Mouse (Mus musculus): ENCODE measurements at regions not wholly inside any gene's neighbourhood (a gene's known extent, or its start where the extent isn't known, plus 50 kb on each side); places are given as distances from the start of the nearest gene placed in this dataset.

DNA sequence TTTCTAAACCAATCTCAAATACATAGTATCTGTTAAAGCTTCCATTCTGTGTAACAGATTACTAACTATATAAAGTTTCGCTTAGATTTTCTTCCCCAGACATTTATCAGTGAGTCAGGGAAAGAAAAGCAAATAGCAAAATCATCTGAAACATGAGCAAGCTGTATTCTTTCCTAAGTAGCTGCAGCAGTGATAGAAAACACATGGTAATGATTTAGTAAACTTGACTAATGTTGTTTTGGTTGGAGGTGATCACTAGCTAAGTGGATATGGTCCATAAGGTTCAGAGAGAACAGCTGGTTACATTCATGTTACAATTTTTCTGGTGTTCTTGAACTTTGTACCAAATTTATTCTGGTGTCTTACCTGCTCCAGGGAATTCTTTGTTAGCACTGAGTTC is 393.3 kb downstream of the Phex start:
- no peaks in the 10 kb centered on the region for H3K4me1 ChIP-seq (ENCODE audit: control insufficient read depth in 1 of 2, insufficient read depth in 2 of 2, low read length in 2 of 2)
- TF ChIP-seq RAD21 (IDR thresholded peaks at IDR 0.05; ENCODE audit: low read depth, low read length) (no peak), MXI1 (IDR thresholded peaks at IDR 0.05; ENCODE audit: low read depth, low read length) (no peak), ZKSCAN1 (IDR thresholded peaks at IDR 0.05; ENCODE audit: low read depth, low read length) (no peak), MYB (IDR thresholded peaks at IDR 0.05; ENCODE audit: low read depth, low read length) (no peak), USF1 (IDR thresholded peaks at IDR 0.05; ENCODE audit: low read depth, low read length) (no peak)
- DNase-seq (ENCODE audit: low read depth, low spot score): no peak
- H3K27ac ChIP-seq (ENCODE audit: control insufficient read depth, low read depth, low read length): no peak overlapping the region
- H3K4me3 ChIP-seq (ENCODE audit: control insufficient read depth in 1 of 2, insufficient read depth in 1 of 2, low read depth in 2 of 2, low read length in 2 of 2): no peak overlapping the region
- no peaks in the 10 kb centered on the region for H3K27me3 ChIP-seq (ENCODE audit: control insufficient read depth in 1 of 2, insufficient read depth in 2 of 2, low read length in 2 of 2)
- no peak overlapping the region for H3K9ac ChIP-seq (ENCODE audit: control insufficient read depth, low read depth, low read length, poor library complexity, severe bottlenecking)
- H3K9me3 ChIP-seq (replicated peaks; ENCODE audit: insufficient read depth, low read length): no peaks in the 10 kb centered on the region
- H3K79me2 ChIP-seq (ENCODE audit: control insufficient read depth, insufficient read depth, low read length, poor library complexity): no peaks in the 10 kb centered on the region
- no peaks in the 10 kb centered on the region for H3K36me3 ChIP-seq (ENCODE audit: control insufficient read depth in 1 of 2, insufficient read depth in 2 of 2, low read length in 2 of 2)

DNA sequence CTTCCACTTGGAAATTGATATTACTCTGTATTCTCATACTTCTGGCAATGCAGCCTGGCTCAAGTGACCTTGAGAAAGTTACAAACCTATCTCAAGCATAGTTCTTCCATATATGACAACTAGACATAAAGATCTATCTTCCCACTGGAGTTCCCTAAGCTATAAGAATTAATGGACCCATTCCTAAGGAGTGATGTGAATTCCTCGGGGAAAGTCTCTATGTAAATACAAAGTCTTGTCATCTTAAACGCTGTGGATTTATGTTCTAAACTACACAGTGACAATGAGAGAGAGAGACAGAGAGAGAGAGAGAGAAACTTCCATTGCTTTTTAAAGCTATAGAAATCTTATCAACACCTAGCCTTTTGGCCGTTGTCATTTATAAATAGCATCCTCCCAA is 394.8 kb downstream of the Phex start:
- Histone ChIP-seq H3K27me3 (ENCODE audit: control insufficient read depth in 1 of 2, insufficient read depth in 2 of 2, low read length in 2 of 2) (no peaks in the 10 kb centered on the region), H3K27ac (ENCODE audit: control insufficient read depth, low read depth, low read length) (no peak overlapping the region), H3K4me3 (ENCODE audit: control insufficient read depth in 1 of 2, insufficient read depth in 1 of 2, low read depth in 2 of 2, low read length in 2 of 2) (no peak overlapping the region), H3K79me2 (ENCODE audit: control insufficient read depth, insufficient read depth, low read length, poor library complexity) (no peaks in the 10 kb centered on the region), H3K9ac (ENCODE audit: control insufficient read depth, low read depth, low read length, poor library complexity, severe bottlenecking) (no peak overlapping the region), H3K4me1 (ENCODE audit: control insufficient read depth in 1 of 2, insufficient read depth in 2 of 2, low read length in 2 of 2) (no peaks in the 10 kb centered on the region), H3K9me3 (replicated peaks; ENCODE audit: insufficient read depth, low read length) (no peaks in the 10 kb centered on the region), H3K36me3 (ENCODE audit: control insufficient read depth in 1 of 2, insufficient read depth in 2 of 2, low read length in 2 of 2) (no peaks in the 10 kb centered on the region)
- TF ChIP-seq EP300 (IDR thresholded peaks at IDR 0.05; ENCODE audit: low read depth in 1 of 2, low read length in 2 of 2): no peak
- TF ChIP-seq TAL1 (IDR thresholded peaks at IDR 0.05; ENCODE audit: low read length): no peak
- TF ChIP-seq CTCF (IDR thresholded peaks at IDR 0.05 in 2 of 3, conservative IDR thresholded peaks at IDR 0.05 in 1 of 3; ENCODE audit: control insufficient read depth in 1 of 3, insufficient read depth in 1 of 3, low read depth in 2 of 3, low read length in 3 of 3, poor library complexity in 1 of 3, severe bottlenecking in 1 of 3): no peak
- no peak for TF ChIP-seq GABPA (IDR thresholded peaks at IDR 0.05; ENCODE audit: low read depth, low read length)
- no peak for TF ChIP-seq MAX (IDR thresholded peaks at IDR 0.05; ENCODE audit: low read length)
- no peak for TF ChIP-seq ZKSCAN1 (IDR thresholded peaks at IDR 0.05; ENCODE audit: low read depth, low read length)
- TF ChIP-seq NRF1 (IDR thresholded peaks at IDR 0.05; ENCODE audit: insufficient read depth, low read depth, low read length, poor library complexity, severe bottlenecking): no peak
- TF ChIP-seq MXI1 (IDR thresholded peaks at IDR 0.05; ENCODE audit: low read depth, low read length): no peak
- TF ChIP-seq POLR2AphosphoS2 (IDR thresholded peaks at IDR 0.05; ENCODE audit: low read length): no peak
- no peak for TF ChIP-seq E2F4 (IDR thresholded peaks at IDR 0.05; ENCODE audit: borderline replicate concordance, low read depth, low read length)
- no peak for TF ChIP-seq SIN3A (IDR thresholded peaks at IDR 0.05; ENCODE audit: low read length)
- no peak for TF ChIP-seq MEF2A (IDR thresholded peaks at IDR 0.05; ENCODE audit: extremely low read depth, insufficient replicate concordance, low read depth, low read length, poor library complexity, severe bottlenecking)
- TF ChIP-seq TBP (IDR thresholded peaks at IDR 0.05; ENCODE audit: low read depth, low read length): no peak
- no peak for TF ChIP-seq MYB (IDR thresholded peaks at IDR 0.05; ENCODE audit: low read depth, low read length)
- TF ChIP-seq ELF1 (IDR thresholded peaks at IDR 0.05; ENCODE audit: low read depth, low read length): no peak
- no peak for TF ChIP-seq CHD1 (IDR thresholded peaks at IDR 0.05; ENCODE audit: low read depth, low read length)
- TF ChIP-seq USF1 (IDR thresholded peaks at IDR 0.05; ENCODE audit: low read depth, low read length): no peak
- TF ChIP-seq ZNF384 (IDR thresholded peaks at IDR 0.05; ENCODE audit: low read depth, low read length): no peak
- TF ChIP-seq HCFC1 (IDR thresholded peaks at IDR 0.05; ENCODE audit: low read depth, low read length): no peak
- TF ChIP-seq UBTF (IDR thresholded peaks at IDR 0.05; ENCODE audit: borderline replicate concordance, insufficient read depth, low read depth, low read length): no peak
- DNase-seq (ENCODE audit: low read depth, low spot score): no peak
